Mouse (Mus musculus): ENCODE data around the gene AC140267.1. TPM values are rescaled to one million over a fixed set of nuclear protein-coding genes. Genes with fewer than 3 reads are reported as not detected.

Gene AC140267.1
- polyA plus RNA-seq, 1 experiment from 2014 or later: not detected

- no peaks in the 10 kb centered on the region for H3K4me1 ChIP-seq
- 0 out of 2 replicates have a peak, but pooled peaks cover 5% of the 10 kb centered on the region for H3K9me3 ChIP-seq
- WGBS: 2% methylated on average over 6 of the region's 6 CpGs
- no peak overlapping the region for H3K9ac ChIP-seq
- H3K36me3 ChIP-seq: no peaks in the 10 kb centered on the region
- no peak overlapping the region for H3K4me3 ChIP-seq
- no peak for ATAC-seq (ENCODE audit: low FRiP score, low read depth)
- no peak overlapping the region for H3K4me2 ChIP-seq (replicated peaks)
- no peak overlapping the region for H3K27ac ChIP-seq
- peaks cover 28% of the 10 kb centered on the region for H3K27me3 ChIP-seq
Observed at GRCm38 (mm10) chr15:80277625-80278024, 42.0 kb downstream of the AC140267.1 start.

- Histone ChIP-seq H3K4me1 (no peaks in the 10 kb centered on the region), H3K27ac (no peak overlapping the region), H3K4me2 (replicated peaks) (no peak overlapping the region), H3K9me3 (0 out of 2 replicates have a peak, but pooled peaks cover 5% of the 10 kb centered on the region), H3K36me3 (no peaks in the 10 kb centered on the region), H3K4me3 (no peak overlapping the region), H3K9ac (no peak overlapping the region), H3K27me3 (peaks cover 33% of the 10 kb centered on the region)
- ATAC-seq (ENCODE audit: low FRiP score, low read depth): no peak
- WGBS: 61% methylated on average over 5 of the region's 5 CpGs
Observed at GRCm38 (mm10) chr15:80278121-80278759, 42.6 kb downstream of the AC140267.1 start.

- no peak overlapping the region for H3K27ac ChIP-seq
- ATAC-seq (ENCODE audit: low FRiP score, low read depth): no peak
- no peak overlapping the region for H3K4me3 ChIP-seq
- WGBS: 90% methylated on average over 2 of the region's 2 CpGs
- no peak overlapping the region for H3K9ac ChIP-seq
- no peaks in the 10 kb centered on the region for H3K4me1 ChIP-seq
- peaks cover 37% of the 10 kb centered on the region for H3K27me3 ChIP-seq
- H3K4me2 ChIP-seq (replicated peaks): no peak overlapping the region
- H3K9me3 ChIP-seq: 0 out of 2 replicates have a peak, but pooled peaks cover 5% of the 10 kb centered on the region
- no peaks in the 10 kb centered on the region for H3K36me3 ChIP-seq
Observed at GRCm38 (mm10) chr15:80279053-80279452, 43.4 kb downstream of the AC140267.1 start.

- Histone ChIP-seq H3K36me3 (no peaks in the 10 kb centered on the region), H3K27ac (no peak overlapping the region), H3K27me3 (peaks cover 53% of the 10 kb centered on the region), H3K9ac (no peak overlapping the region), H3K4me3 (no peak overlapping the region), H3K4me2 (replicated peaks) (no peak overlapping the region), H3K9me3 (0 out of 2 replicates have a peak, but pooled peaks cover 5% of the 10 kb centered on the region), H3K4me1 (no peaks in the 10 kb centered on the region)
- WGBS: 21% methylated on average over 6 of the region's 6 CpGs
- ATAC-seq (ENCODE audit: low FRiP score, low read depth): no peak
Observed at GRCm38 (mm10) chr15:80280646-80281045, 45.0 kb downstream of the AC140267.1 start.

Other genes with a start within 250 kb of the AC140267.1 start
- gene Pdgfb, start 220.9 kb upstream of the AC140267.1 start, polyA plus RNA-seq (2015; fragmentation: Nextera tagmentation; extraction: Ambion mirVana): 3.0 and 3.2 TPM in 2 replicates
- gene Syngr1, start 144.5 kb upstream of the AC140267.1 start, polyA plus RNA-seq (2015; fragmentation: Nextera tagmentation; extraction: Ambion mirVana): 5.5 and 5.6 TPM in 2 replicates
- gene Rpl3, start 144.0 kb upstream of the AC140267.1 start, polyA plus RNA-seq (2015; fragmentation: Nextera tagmentation; extraction: Ambion mirVana): 1,057 and 1,068 TPM in 2 replicates
- 45.6 and 45.8 TPM in 2 replicates for gene Tab1, start 102.7 kb upstream of the AC140267.1 start, polyA plus RNA-seq (2015; fragmentation: Nextera tagmentation; extraction: Ambion mirVana)
- gene Mgat3, start 62.1 kb upstream of the AC140267.1 start, polyA plus RNA-seq (2015; fragmentation: Nextera tagmentation; extraction: Ambion mirVana): 6.0 and 6.1 TPM in 2 replicates
- gene Mief1, start 1.8 kb upstream of the AC140267.1 start, polyA plus RNA-seq (2015; fragmentation: Nextera tagmentation; extraction: Ambion mirVana): 32.7 and 35.0 TPM in 2 replicates
- 124 and 134 TPM in 2 replicates for gene Atf4, start 19.3 kb downstream of the AC140267.1 start, polyA plus RNA-seq (2015; fragmentation: Nextera tagmentation; extraction: Ambion mirVana)
- gene Rps19bp1, start 28.5 kb downstream of the AC140267.1 start, polyA plus RNA-seq (2015; fragmentation: Nextera tagmentation; extraction: Ambion mirVana): 58.9 and 59.3 TPM in 2 replicates
- gene Cacna1i, start 51.4 kb downstream of the AC140267.1 start, polyA plus RNA-seq (2015; fragmentation: Nextera tagmentation; extraction: Ambion mirVana): 0.01 and 0.03 TPM in 2 replicates